ENCODE assay signal across 27 mouse cellular contexts in genomic region chr12:111021577-111021976, GRCm38 (mm10).
"Had no signal": no experiment of that assay in that cellular context is flagged by ENCODE, and none has a peak within 500 bp of the region (broad histone marks: within the 10 kb centered on the region; RNA-seq: fewer than 3 reads in every experiment).

No protein-coding gene starts in this region.

- H3K27ac ChIP-seq: embryonic facial prominence, embryonic 10.5 days; embryonic facial prominence, embryonic 12.5 days; embryonic facial prominence, embryonic 13.5 days; embryonic facial prominence, embryonic 15.5 days; forebrain, embryonic 10.5 days; forebrain, embryonic 12.5 days; forebrain, embryonic 13.5 days; forebrain, embryonic 15.5 days; gastrocnemius, adult 2 months; heart, adult 2 months had no signal

- H3K4me3 ChIP-seq: embryonic facial prominence, embryonic 10.5 days; embryonic facial prominence, embryonic 12.5 days; embryonic facial prominence, embryonic 13.5 days; embryonic facial prominence, embryonic 15.5 days; erythroblast, embryonic 14.5 days; forebrain, embryonic 10.5 days; forebrain, embryonic 12.5 days; forebrain, embryonic 13.5 days; forebrain, embryonic 15.5 days; gastrocnemius, adult 2 months; heart, adult 2 months had no signal

- H3K9ac ChIP-seq: embryonic facial prominence, embryonic 12.5 days; embryonic facial prominence, embryonic 13.5 days; embryonic facial prominence, embryonic 15.5 days; forebrain, embryonic 12.5 days; forebrain, embryonic 13.5 days; forebrain, embryonic 15.5 days; forebrain, postnatal 0 days had no signal

- ATAC-seq: forebrain, embryonic 13.5 days; forebrain, embryonic 14.5 days; forebrain, embryonic 15.5 days; forebrain, embryonic 16.5 days; forebrain, postnatal 0 days had no signal

- H3K4me2 ChIP-seq: embryonic facial prominence, embryonic 12.5 days; embryonic facial prominence, embryonic 13.5 days; embryonic facial prominence, embryonic 15.5 days; forebrain, embryonic 12.5 days; forebrain, embryonic 13.5 days; forebrain, embryonic 15.5 days had no signal

- H3K36me3 ChIP-seq: embryonic facial prominence, embryonic 10.5 days; embryonic facial prominence, embryonic 12.5 days; embryonic facial prominence, embryonic 13.5 days; embryonic facial prominence, embryonic 15.5 days; forebrain, embryonic 10.5 days; forebrain, embryonic 12.5 days; forebrain, embryonic 15.5 days had no signal

- H3K9me3 ChIP-seq: embryonic facial prominence, embryonic 10.5 days; embryonic facial prominence, embryonic 12.5 days; embryonic facial prominence, embryonic 13.5 days; embryonic facial prominence, embryonic 15.5 days; forebrain, embryonic 10.5 days; forebrain, embryonic 12.5 days; forebrain, embryonic 13.5 days; forebrain, embryonic 15.5 days had no signal

- DNase-seq: cerebellum, adult 8-10 months; cerebellum, adult 9-10 months; cerebellum, adult 9-11 months; cerebellum, postnatal 10 days; cerebellum, postnatal 14 days; cerebellum, postnatal 25 days; cerebellum, postnatal 36 days; embryo, embryonic 11 days; forebrain, postnatal 0 days; gastrocnemius, adult 2 months; gastrocnemius, postnatal 10 days; gastrocnemius, postnatal 14 days; gastrocnemius, postnatal 25 days; gastrocnemius, postnatal 36 days; heart, adult 18-20 months; heart, adult 2 months had no signal

- H3K27me3 ChIP-seq: embryonic facial prominence, embryonic 12.5 days; embryonic facial prominence, embryonic 13.5 days; embryonic facial prominence, embryonic 15.5 days; forebrain, embryonic 12.5 days; forebrain, embryonic 13.5 days; forebrain, embryonic 15.5 days had no signal

- H3K4me1 ChIP-seq: embryonic facial prominence, embryonic 10.5 days; embryonic facial prominence, embryonic 12.5 days; embryonic facial prominence, embryonic 13.5 days; embryonic facial prominence, embryonic 15.5 days; forebrain, embryonic 10.5 days; forebrain, embryonic 12.5 days; forebrain, embryonic 13.5 days; forebrain, embryonic 15.5 days had no signal
